Mouse (Mus musculus) lung, adult 2 months (tissue): ENCODE data around the gene Nol4l. TPM values are rescaled to one million over a fixed set of nuclear protein-coding genes. Genes with fewer than 3 reads are reported as not detected.
A peak's percentile ranks its signal among the peaks of the same experiment; 100 is the strongest.

Source experiments
- DNase-seq: peaks from one replicate; pipeline ENCODE4 v3.0.0; 2022
- H3K4me1 ChIP-seq: fragments of 200-500 bp; 2 replicates; pipeline ENCODE4 v1.6.1; 2011; ENCODE audit warnings: low read length; ENCODE audit not compliant: control insufficient read depth, insufficient read depth
- H3K4me3 ChIP-seq: fragments of 200-500 bp; replicated peaks from 2 replicates; pipeline ENCODE3; 2011; ENCODE audit warnings: low read depth, mild to moderate bottlenecking, control low read depth, low read length; ENCODE audit errors: extremely low read depth
- CTCF ChIP-seq: fragments of 200-500 bp; IDR thresholded peaks from 2 replicates; pipeline ENCODE4 v1.5.1; 2011; ENCODE audit warnings: mild to moderate bottlenecking, low read length, control low read depth; ENCODE audit not compliant: insufficient read depth
- POLR2A ChIP-seq: fragments of 200-500 bp; IDR thresholded peaks from 2 replicates; pipeline ENCODE4 v1.6.1; 2011; ENCODE audit warnings: low read depth, mild to moderate bottlenecking, control low read depth, low read length, borderline replicate concordance; ENCODE audit errors: extremely low read depth
- WGBS: fragments of 180-500 bp; shearing (Covaris S2); methylation state at CpG from one replicate; pipeline ENCODE4 v1.1.7; 2018; 5-methylcytosine and 5-hydroxymethylcytosine counted together
- polyA plus RNA-seq: library from polyadenylated mRNA; depleted of rRNA; stranded (reverse); fragments of >200 nt; gene quantifications from 2 replicates; pipeline ENCODE4 v1.2.3, GENCODE M21; 2012

Nol4l gene
- polyA plus RNA-seq, 1 experiment: 14.7 TPM

DNA sequence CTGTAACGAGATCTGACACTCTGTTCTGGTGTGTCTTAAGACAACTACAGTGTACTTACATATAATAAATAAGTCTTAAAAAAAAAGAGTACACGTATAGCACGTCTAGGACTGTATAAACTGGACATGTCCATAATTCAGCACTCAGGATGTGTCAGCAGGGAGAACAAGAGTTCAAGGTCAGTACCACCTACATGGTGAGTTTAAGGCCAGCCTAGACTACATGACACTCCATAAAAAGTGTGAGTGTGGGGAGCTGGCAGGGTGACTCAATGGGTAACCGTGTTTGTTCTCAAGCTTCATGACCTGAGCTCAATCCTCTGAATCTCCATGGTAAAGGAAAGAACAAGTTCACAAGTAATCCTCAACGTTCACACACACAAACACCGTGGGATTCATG is 81.3 kb downstream of the Nol4l start:
- no peak for DNase-seq
- WGBS: 81% methylated on average over 6 of the region's 6 CpGs
- H3K4me1 ChIP-seq: no peaks in the 10 kb centered on the region
- no peak overlapping the region for H3K4me3 ChIP-seq
- TF ChIP-seq CTCF (no peak), POLR2A (no peak)

DNA sequence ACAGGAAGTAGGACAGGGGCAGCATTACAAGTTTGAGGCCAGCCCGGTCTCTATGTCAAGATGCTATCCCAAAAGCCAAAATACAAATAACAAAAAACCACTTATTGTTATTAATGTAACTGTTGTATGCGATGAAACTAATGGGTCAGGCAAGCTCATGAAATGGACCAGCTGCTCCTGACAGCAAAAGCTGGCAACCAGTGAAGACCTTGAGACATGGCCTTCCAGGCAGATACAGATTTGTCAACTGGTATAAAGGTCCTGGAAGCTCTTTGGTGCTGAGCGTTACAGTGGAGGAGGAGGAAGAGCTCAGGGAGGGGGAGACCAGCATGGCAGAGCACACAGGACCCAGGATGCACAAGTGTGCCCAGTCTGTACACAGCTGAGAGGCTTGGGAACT is 82.1 kb downstream of the Nol4l start:
- Histone ChIP-seq H3K4me3 (no peak overlapping the region), H3K4me1 (no peaks in the 10 kb centered on the region)
- WGBS: 73% methylated on average over 3 of the region's 3 CpGs
- TF ChIP-seq CTCF (no peak), POLR2A (no peak)
- DNase-seq: no peak

DNA sequence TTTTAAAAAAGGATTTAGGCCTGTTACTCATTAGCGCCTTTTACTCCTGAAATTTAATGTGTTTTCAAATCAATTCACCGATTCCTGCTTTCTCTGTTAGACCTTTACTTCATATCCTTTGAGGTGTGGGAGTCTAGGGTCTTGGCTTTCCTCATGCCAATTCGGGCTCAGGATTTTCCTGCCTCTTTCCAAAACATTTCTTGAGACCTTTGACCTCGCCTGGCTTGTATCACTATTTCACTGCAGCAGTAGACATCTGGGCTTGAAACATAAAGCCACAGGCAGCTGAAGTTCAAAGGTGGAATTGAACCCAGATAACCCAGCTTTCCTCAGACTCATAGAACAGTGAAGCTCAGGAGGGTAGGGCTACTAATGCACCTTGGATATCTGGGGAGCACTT is 83.3 kb downstream of the Nol4l start:
- DNase-seq: no peak
- 36% methylated on average over 4 of the region's 4 CpGs for WGBS
- TF ChIP-seq POLR2A: no peak
- no peak for TF ChIP-seq CTCF
- Histone ChIP-seq H3K4me1 (peaks cover 4% of the 10 kb centered on the region; the same call in 1 of the 2 replicates), H3K4me3 (no peak overlapping the region)

DNA sequence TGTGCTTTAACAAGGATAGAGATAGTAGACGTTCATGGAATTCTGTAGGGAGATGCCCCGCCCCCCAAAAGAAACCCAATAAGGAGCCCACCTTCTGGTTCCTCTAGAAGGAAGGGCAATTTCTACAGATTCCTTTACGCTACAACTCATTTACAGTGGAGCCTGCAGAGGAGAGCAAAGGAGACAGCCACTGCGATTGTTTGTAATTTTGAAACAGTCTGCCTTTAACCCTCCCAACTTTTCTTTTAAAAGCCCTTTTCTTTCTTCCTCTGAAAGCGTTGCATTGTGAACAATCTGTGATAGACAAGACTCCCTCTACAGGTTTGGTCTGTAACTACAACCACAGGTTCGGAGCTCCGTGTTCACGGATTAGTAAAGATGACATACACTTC is 83.8 kb downstream of the Nol4l start:
- 1% methylated on average over 8 of the region's 8 CpGs for WGBS
- Histone ChIP-seq H3K4me1 (peaks cover 6% of the 10 kb centered on the region; the same call in 1 of the 2 replicates), H3K4me3 (peak overlapping the region; percentile 1)
- peak; percentile 23 for DNase-seq
- no peak for TF ChIP-seq POLR2A
- TF ChIP-seq CTCF: peak; percentile 27; the same call in 1 of the 2 replicates

DNA sequence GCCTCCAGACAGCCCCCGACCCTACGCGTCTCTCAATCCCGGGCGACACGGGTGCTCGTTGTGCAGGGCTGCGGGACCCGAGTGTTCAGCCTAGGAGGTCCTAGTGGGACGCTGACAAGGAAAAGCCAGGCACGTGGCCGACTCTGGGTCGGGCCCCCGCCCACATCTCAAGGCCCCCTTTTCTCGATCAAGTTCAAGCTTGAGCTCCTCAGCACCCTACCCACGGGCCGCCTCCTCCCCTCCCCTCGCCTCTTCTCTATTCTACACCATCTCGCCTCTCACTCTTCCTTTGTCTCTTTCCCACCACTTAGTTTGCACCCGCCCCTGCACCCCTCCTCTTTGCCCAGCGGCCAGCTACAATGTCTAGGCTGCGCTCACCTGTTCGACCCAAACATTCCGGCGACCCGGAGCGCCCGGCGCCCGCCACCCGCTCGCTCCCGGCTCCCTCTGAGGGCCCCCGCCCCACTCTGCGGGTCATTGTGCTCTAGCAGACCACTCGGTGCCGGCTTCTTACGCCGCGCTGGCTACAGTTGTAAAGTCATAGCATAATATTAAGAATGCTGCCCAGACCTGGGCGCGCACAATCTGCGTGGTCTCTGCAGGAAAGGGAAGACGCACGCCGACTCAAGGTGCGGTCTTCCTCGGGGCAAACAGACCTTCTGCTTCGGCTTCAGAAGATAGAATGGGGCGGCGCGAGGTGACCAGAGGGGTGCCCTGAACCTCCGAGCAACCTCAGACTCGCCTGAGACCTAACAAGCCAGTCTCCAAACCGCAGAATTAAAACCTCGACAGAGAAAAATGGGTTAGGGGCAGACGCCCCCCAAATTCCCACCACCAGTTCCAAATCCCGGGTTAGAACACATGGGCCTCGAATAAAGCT is 84.4 kb downstream of the Nol4l start:
- Histone ChIP-seq H3K4me3 (peak overlapping the region; percentile 85), H3K4me1 (peaks cover 7% of the 10 kb centered on the region; the same call in 1 of the 2 replicates)
- TF ChIP-seq POLR2A (no peak), CTCF (no peak)
- DNase-seq: no peak
- WGBS: under 1% methylated on average over 59 of the region's 59 CpGs

DNA sequence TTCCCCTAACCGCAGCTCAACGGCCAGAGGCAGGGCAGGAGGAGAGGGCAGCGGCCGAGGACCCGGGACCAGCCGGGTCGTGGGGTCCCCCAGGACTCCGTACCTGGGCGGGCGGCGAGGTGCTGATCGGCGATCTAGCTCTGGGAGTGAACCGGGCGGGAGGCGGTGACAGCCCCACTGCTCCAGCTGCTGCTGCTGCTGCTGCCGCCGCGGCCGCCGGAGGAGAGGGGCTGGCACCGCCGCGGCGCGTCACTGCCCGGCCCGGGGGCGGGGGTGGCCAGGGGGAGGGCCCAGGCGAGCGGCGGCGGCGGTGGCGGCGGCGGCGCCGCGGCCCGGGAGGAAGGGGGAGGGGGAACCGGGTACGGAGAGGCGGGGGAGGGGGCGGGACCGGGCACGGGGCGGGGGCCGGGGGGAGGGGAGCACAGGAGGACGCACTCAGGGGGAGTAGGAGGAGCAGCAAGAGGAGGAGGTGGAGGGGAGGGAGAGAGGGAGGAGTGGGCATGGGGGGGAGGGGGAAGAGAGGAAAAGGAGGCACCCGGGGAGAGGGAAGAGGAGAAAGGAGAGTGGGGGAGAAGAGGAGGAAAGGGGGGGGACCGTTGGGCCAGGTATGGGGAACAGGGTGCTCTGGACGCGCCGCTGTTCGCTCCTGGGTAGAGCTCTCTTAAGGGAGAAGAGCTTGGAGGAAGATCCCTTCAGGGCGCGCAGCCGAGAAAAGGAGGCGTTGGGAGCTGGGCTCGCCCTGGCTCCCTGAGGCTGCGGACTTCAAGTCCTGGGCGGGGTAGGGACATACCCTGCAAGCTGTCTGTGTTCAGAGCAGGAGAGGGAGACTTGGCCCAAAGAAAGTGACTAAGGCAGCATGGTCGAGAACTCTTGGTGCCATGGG is 85.3 kb downstream of the Nol4l start:
- Histone ChIP-seq H3K4me3 (peak overlapping the region; percentile 85), H3K4me1 (peaks cover 9% of the 10 kb centered on the region; the same call in 1 of the 2 replicates)
- peak; percentile 74 for DNase-seq
- TF ChIP-seq POLR2A (peak; percentile 35; the same call in 1 of the 2 replicates), CTCF (no peak)
- 0% methylated on average over 32 of the region's 64 CpGs for WGBS

DNA sequence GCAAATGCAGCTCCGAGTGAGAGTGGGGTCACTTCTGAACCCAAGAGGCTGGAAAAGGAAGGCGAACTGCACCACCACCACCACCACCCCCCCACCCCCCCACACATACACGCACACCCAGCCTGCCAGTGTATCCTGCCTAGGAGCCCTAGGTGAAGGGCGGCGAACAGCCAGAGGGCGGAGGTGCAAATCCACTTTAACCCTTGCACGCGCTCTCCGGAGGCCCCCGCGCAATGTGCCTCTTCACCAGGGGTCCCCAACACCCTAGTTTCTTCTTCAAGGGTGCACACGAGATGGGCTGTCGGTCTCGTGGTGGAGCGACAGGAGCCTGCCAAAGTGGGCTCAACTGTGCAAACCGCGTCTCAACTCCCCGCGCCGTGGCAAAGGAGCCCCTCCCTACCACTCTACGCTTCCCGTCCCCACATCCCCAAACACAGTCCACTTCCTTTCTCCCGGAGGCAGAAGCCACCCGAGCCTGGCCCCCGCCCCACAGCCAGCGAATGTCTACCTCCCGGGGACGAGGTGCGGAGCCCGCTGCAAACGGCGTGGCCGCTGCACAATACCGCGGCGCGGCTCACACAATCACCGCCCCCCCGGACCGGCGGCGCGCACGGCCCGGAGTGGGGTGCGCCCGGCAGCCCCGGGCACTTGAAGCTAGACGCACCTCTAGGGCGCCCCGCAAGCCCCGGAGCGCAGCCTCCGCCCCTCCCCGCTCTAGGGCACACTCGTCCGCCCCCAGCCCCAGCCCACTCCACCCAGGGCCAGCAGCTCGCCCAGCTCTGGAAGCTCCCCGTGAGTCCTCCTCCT is 86.1 kb downstream of the Nol4l start:
- TF ChIP-seq POLR2A (no peak), CTCF (no peak)
- peak overlapping the region; percentile 81 for H3K4me3 ChIP-seq
- H3K4me1 ChIP-seq: peaks cover 9% of the 10 kb centered on the region; the same call in 1 of the 2 replicates
- 1% methylated on average over 59 of the region's 59 CpGs for WGBS
- DNase-seq: peak; percentile 62

DNA sequence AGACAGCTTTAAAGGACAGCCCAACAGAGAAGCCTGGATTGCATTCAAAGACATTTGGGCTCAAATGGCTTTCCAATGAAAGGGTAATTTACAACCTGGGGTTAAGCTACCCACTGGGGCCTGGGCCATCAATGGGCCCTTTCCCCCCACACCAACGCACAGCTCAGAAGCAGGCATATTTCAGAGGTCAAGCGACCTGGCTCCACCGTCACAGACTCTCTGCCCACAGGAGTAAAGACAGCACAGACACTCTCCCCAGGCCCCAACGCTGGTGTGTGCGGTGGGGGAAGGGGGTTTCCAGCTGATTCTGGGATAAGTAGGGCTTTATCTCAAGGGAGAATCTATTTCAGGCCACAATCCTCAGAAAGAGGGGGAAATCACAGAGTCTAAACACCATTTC is 87.1 kb downstream of the Nol4l start:
- H3K4me1 ChIP-seq: peaks cover 9% of the 10 kb centered on the region
- H3K4me3 ChIP-seq: no peak overlapping the region
- no peak for DNase-seq
- 39% methylated on average over 5 of the region's 5 CpGs for WGBS
- no peak for TF ChIP-seq CTCF
- TF ChIP-seq POLR2A: no peak

DNA sequence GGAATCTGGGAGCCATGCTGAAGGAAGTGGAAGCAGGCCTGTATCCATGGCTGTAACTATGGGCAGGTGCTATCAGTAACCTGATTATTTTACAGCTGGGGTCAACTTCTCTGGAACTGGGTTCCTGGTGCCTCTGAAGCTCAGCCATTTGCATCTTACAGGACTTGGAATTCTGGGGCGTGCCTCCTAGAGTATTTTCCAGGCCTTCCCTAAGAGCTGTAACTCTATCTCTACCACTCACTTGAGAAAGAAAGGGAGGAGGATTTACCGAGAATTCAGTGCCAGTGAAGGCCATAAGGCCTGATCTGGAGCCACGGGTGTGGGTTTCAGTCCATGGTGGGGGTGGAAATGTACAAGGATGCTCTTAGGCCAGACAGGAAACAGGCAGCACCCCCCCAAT is 88.5 kb downstream of the Nol4l start:
- DNase-seq: no peak
- Histone ChIP-seq H3K4me1 (peaks cover 23% of the 10 kb centered on the region), H3K4me3 (no peak overlapping the region)
- TF ChIP-seq POLR2A: no peak
- TF ChIP-seq CTCF: no peak
- WGBS: 33% methylated on average over 3 of the region's 3 CpGs
